ENCODE assay signal across 13 mouse cellular contexts in genomic region chr4:88238351-88238750, GRCm38 (mm10).
DNase-seq lines count a peak whose midpoint lies in the region; ATAC-seq and TF ChIP-seq lines count a peak whose summit lies in the region.
"Had no signal": no experiment of that assay in that cellular context is flagged by ENCODE, and none has a peak within 500 bp of the region (broad histone marks: within the 10 kb centered on the region; RNA-seq: fewer than 3 reads in every experiment).

No protein-coding gene starts in this region.

- no peaks in the 10 kb centered on the region for H3K36me3 ChIP-seq in forebrain, embryonic 15.5 days
- no peaks in the 10 kb centered on the region for H3K36me3 ChIP-seq in midbrain, embryonic 13.5 days
- H3K36me3 ChIP-seq: liver, embryonic 12.5 days had no signal

- WGBS in forebrain, embryonic 15.5 days: 8% methylated on average over 7 of the region's 7 CpGs
- WGBS in midbrain, embryonic 13.5 days: 11% methylated on average over 7 of the region's 7 CpGs

- no peak overlapping the region for H3K4me2 ChIP-seq in forebrain, embryonic 15.5 days (replicated peaks)
- peak overlapping the region; percentile 26 for H3K4me2 ChIP-seq in midbrain, embryonic 13.5 days (replicated peaks)
- H3K4me2 ChIP-seq: liver, embryonic 12.5 days had no signal

- intact Hi-C loops in left cerebral cortex, adult 2 months (cut with DNase I): loop anchor here (5.0 kb wide), 1 partner anchor 206 kb away; the partner anchor contains the start of gene Mllt3
- intact Hi-C loops in gastrocnemius, postnatal 36 days (cut with DNase I): no loop called here

- peak; percentile 6 to 13 for DNase-seq in adrenal gland, postnatal 36 days
- DNase-seq in adrenal gland, adult 8-10 months: no peak
- no peak for DNase-seq in left cerebral cortex, adult 2 months (ENCODE audit: extremely low spot score in 1 of 2, low spot score in 2 of 2)
- DNase-seq in left cerebral cortex, adult 11 months (ENCODE audit: low spot score): no peak
- DNase-seq in spleen, postnatal 4 days (ENCODE audit: low spot score in 2 of 2): no peak
- DNase-seq in gastrocnemius, postnatal 36 days: no peak
- DNase-seq: kidney, adult 2 months; thymus, adult 2 months had no signal

- H3K27me3 ChIP-seq in forebrain, embryonic 15.5 days: no peaks in the 10 kb centered on the region
- H3K27me3 ChIP-seq in midbrain, embryonic 13.5 days: no peaks in the 10 kb centered on the region
- H3K27me3 ChIP-seq: liver, embryonic 12.5 days had no signal

- peak overlapping the region; percentile 56 for H3K27ac ChIP-seq in left cerebral cortex, adult 2 months
- peak overlapping the region; percentile 29; the same call in 1 of the 2 replicates for H3K27ac ChIP-seq in forebrain, embryonic 15.5 days (replicated peaks)
- peak overlapping the region; percentile 67 for H3K27ac ChIP-seq in midbrain, embryonic 13.5 days
- H3K27ac ChIP-seq: liver, embryonic 12.5 days; macrophage had no signal

- no peak overlapping the region; the same call in 1 of the 2 replicates for H3K9ac ChIP-seq in forebrain, embryonic 15.5 days (replicated peaks)
- H3K9ac ChIP-seq in midbrain, embryonic 13.5 days (replicated peaks): 0 out of 2 replicates have a peak overlapping the region, but pooled peaks have one; percentile 8
- H3K9ac ChIP-seq: liver, embryonic 12.5 days had no signal

- H3K9me3 ChIP-seq in forebrain, embryonic 15.5 days: no peaks in the 10 kb centered on the region
- H3K9me3 ChIP-seq in midbrain, embryonic 13.5 days: no peaks in the 10 kb centered on the region
- H3K9me3 ChIP-seq: liver, embryonic 12.5 days had no signal

- TF ChIP-seq CTCF in left cerebral cortex, adult 2 months (IDR thresholded peaks at IDR 0.05): no peak

- peak; percentile 67; the same call in 1 of the 2 replicates for ATAC-seq in forebrain, embryonic 15.5 days (replicated peaks)
- peak; percentile 82 for ATAC-seq in midbrain, embryonic 13.5 days
- ATAC-seq: liver, embryonic 12.5 days had no signal

- H3K4me1 ChIP-seq in forebrain, embryonic 15.5 days: peaks cover 13% of the 10 kb centered on the region
- peaks cover 34% of the 10 kb centered on the region for H3K4me1 ChIP-seq in midbrain, embryonic 13.5 days (replicated peaks)
- H3K4me1 ChIP-seq: liver, embryonic 12.5 days had no signal

- H3K4me3 ChIP-seq in left cerebral cortex, adult 2 months: no peak overlapping the region
- no peak overlapping the region for H3K4me3 ChIP-seq in forebrain, embryonic 15.5 days
- H3K4me3 ChIP-seq in midbrain, embryonic 13.5 days (replicated peaks): no peak overlapping the region
- H3K4me3 ChIP-seq: erythroblast, embryonic 14.5 days; liver, embryonic 12.5 days had no signal

Comparison
In these comparisons a context has a peak if more than half of its experiments do, and no peak if none do; other contexts are left out.
1. DNase-seq: peak in adrenal gland, postnatal 36 days (2 of 2); none in adrenal gland, adult 8-10 months (single experiment), left cerebral cortex, adult 2 months (0 of 2), left cerebral cortex, adult 11 months (single experiment), spleen, postnatal 4 days (0 of 2) and gastrocnemius, postnatal 36 days (0 of 2).
2. Peak in every context shown above with its lines, with median percentiles within 50 percentile points of each other: H3K27ac ChIP-seq.